Mouse (Mus musculus): ENCODE measurements around the gene Btbd35f13. TPM values are rescaled to one million over a fixed set of nuclear protein-coding genes. Genes with fewer than 3 reads are reported as not detected.

Gene Btbd35f13
- polyA plus RNA-seq (2017; shearing (Covaris generic)) = not detected

GRCm38 (mm10) chrX:33656872-33657271 lies at the start of gene Btbd35f13:
Btbd35f13 (plus strand) TSS chrX:33657172.

GRCm38 (mm10) chrX:33702249-33702648 lies 45.3 kb downstream of the Btbd35f13 start, which contains the start of gene Btbd35f14:
Btbd35f14 (minus strand) TSS chrX:33702349.

Other genes starting within 250 kb of the Btbd35f13 start
- gene Btbd35f15, start 79.9 kb upstream of the Btbd35f13 start, polyA plus RNA-seq (2017; shearing (Covaris generic)) = not detected
- not detected for gene Btbd35f14, start 45.2 kb downstream of the Btbd35f13 start, polyA plus RNA-seq (2017; shearing (Covaris generic))